Mouse (Mus musculus) hindbrain, embryonic 10.5 days (tissue): ENCODE measurements around the gene Ech1. TPM values are rescaled to one million over a fixed set of nuclear protein-coding genes. Genes with fewer than 3 reads are reported as not detected.
"Not testable (repeated sequence)": the region's sequence is repeated elsewhere in the genome, so short reads cannot be mapped to it uniquely, and the experiment has no call there.

Experiments used
- DNase-seq: peaks from one replicate; pipeline ENCODE4 v3.0.0-alpha.2; 2017; ENCODE audit warnings: low spot score
- H3K27ac ChIP-seq: fragments of 300-500 bp; sonication (generic); 2 replicates; pipeline ENCODE4 v1.5.1; 2016; ENCODE audit warnings: mild to moderate bottlenecking, moderate library complexity
- H3K27me3 ChIP-seq: fragments of 300-500 bp; sonication (generic); 2 replicates; pipeline ENCODE4 v1.6.1; 2016; ENCODE audit warnings: mild to moderate bottlenecking; ENCODE audit not compliant: poor library complexity, insufficient read depth, severe bottlenecking
- H3K36me3 ChIP-seq: fragments of 300-500 bp; sonication (generic); 2 replicates; pipeline ENCODE4 v1.6.1; 2016; ENCODE audit warnings: mild to moderate bottlenecking, moderate library complexity
- H3K4me1 ChIP-seq: fragments of 300-500 bp; sonication (generic); replicated peaks from 2 replicates; pipeline ENCODE4 v1.6.1; 2016; ENCODE audit warnings: mild to moderate bottlenecking
- H3K4me3 ChIP-seq: fragments of 300-500 bp; sonication (generic); 2 replicates; pipeline ENCODE4 v1.5.1; 2016; ENCODE audit warnings: mild to moderate bottlenecking, moderate library complexity
- H3K9me3 ChIP-seq: fragments of 300-500 bp; sonication (generic); 2 replicates; pipeline ENCODE4 v1.6.1; 2016; ENCODE audit warnings: mild to moderate bottlenecking, moderate library complexity
- WGBS: fragments of 180-500 bp; shearing (Covaris S2); methylation state at CpG from one replicate; pipeline ENCODE4 v1.1.7; 2016; 5-methylcytosine and 5-hydroxymethylcytosine counted together
- polyA plus RNA-seq: library from polyadenylated mRNA; unstranded; fragments of >200 nt; fragmentation: Nextera tagmentation; extraction: Ambion mirVana; gene quantifications from 2 replicates; pipeline ENCODE4 v1.2.1, GENCODE M21; 2016

Gene Ech1
- polyA plus RNA-seq, 1 experiment from 2014 or later: 93.3 TPM

DNA sequence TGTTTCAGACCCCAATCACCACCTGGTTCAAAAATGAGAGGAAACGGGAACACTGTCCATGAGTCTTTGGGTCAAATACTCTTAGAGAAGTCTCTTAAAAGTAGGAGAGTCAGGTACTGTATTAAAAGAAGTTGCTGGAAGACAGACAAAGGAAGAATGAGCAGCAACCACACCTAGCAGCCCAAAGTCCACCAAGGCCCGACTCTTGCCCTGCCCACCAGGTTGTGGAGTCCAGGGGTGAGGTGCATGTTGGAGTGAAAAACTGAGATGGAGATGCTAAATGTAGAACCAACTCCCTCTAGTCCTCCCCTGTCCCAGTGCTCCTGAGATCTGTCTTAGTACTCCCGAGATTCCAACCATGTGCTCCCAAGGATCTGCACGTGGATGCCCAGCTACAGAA is 25.6 kb downstream of the Ech1 start:
- Histone ChIP-seq H3K4me3 (no peak overlapping the region), H3K27ac (no peak overlapping the region), H3K4me1 (peaks cover 7% of the 10 kb centered on the region; the same call in 1 of the 2 replicates), H3K9me3 (peaks cover 6% of the 10 kb centered on the region; the same call in 1 of the 2 replicates), H3K27me3 (no peaks in the 10 kb centered on the region), H3K36me3 (no peaks in the 10 kb centered on the region)
- WGBS: 85% methylated on average over 4 of the region's 4 CpGs
- no peak for DNase-seq

DNA sequence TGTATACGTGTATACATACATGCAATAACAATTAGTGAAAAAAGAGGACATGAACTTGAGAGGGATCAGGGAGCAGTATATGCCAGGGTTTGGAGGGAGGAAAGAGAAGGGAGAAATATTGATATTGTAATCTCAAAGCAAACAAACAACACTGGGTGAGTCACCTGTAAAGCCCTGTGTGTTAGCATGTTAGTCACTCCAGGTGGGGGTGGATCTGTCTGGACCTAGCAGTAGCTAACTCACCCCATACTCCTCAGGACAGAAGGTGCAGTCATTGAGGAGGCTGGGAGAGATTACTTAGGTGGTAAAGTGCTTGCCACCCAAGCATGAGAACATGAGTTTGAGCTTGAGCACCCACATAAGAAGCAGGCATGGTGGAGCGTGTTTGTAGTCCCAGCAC is 34.9 kb downstream of the Ech1 start:
- Histone ChIP-seq H3K27me3 (no peaks in the 10 kb centered on the region), H3K27ac (no peak overlapping the region), H3K4me3 (no peak overlapping the region), H3K36me3 (no peaks in the 10 kb centered on the region), H3K4me1 (peaks cover 16% of the 10 kb centered on the region), H3K9me3 (peaks cover 8% of the 10 kb centered on the region)
- no peak for DNase-seq
- WGBS: 89% methylated on average over 2 of the region's 2 CpGs

DNA sequence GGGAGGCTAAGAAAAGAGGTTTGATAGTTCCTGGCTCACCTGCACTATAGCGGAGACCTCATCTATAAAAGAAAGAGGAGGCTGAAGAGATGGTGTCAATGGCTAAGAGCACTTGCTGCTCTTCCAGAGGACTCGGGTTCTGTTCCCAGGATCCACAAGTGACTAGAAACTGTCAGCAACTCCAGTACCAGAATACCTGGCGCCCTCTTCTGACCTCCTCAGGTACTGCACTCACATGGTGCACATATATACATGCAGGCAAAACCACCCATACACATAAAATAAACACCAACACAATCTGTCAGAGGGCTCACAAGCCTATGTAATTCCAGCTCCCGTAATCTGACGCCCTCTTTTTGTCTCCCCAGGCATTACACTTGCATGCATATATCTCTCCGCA is 35.9 kb downstream of the Ech1 start:
- Histone ChIP-seq H3K4me3 (no peak overlapping the region), H3K27ac (no peak overlapping the region), H3K36me3 (no peaks in the 10 kb centered on the region), H3K9me3 (peaks cover 8% of the 10 kb centered on the region), H3K27me3 (peaks cover 5% of the 10 kb centered on the region; the same call in 1 of the 2 replicates), H3K4me1 (peaks cover 21% of the 10 kb centered on the region)
- WGBS: 86% methylated on average over 6 of the region's 6 CpGs
- no peak for DNase-seq

DNA sequence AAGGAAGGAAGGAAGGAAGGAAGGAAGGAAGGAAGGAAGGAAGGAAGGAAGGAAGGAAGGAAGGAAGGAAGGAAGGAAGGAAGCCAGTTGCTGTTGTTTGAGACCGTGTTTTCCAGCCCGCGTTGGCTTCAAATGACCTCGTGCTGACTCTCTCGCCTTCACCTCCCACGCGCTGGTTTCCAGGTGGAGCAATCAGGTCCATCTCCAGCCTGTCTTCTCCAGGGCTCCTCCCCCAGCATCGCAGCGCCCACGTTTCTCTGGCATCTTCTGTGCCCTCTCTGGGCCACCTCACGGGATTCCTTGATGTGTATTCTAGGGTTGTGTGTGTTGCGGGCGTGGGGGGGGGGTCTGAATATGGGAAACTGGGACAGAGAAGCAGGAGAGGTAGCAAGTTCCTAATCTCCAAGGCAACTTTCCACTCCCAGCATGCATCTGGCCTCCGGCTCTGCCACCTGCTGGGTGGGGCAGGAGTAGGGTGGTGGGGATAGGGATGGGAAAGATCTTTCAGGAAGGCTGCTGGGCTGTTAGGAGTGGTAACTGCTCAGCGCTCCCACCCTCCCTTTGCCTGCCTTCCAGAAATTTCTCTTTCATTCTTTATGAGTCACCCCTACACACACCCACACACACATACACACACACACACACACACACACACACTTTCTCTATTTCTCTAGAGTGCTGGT is 37.9 kb downstream of the Ech1 start:
- Histone ChIP-seq H3K9me3 (peaks cover 8% of the 10 kb centered on the region), H3K27me3 (peaks cover 5% of the 10 kb centered on the region; the same call in 1 of the 2 replicates), H3K4me3 (no peak overlapping the region), H3K36me3 (no peaks in the 10 kb centered on the region), H3K4me1 (peaks cover 26% of the 10 kb centered on the region), H3K27ac (no peak overlapping the region)
- no peak for DNase-seq
- WGBS: 81% methylated on average over 15 of the region's 15 CpGs

DNA sequence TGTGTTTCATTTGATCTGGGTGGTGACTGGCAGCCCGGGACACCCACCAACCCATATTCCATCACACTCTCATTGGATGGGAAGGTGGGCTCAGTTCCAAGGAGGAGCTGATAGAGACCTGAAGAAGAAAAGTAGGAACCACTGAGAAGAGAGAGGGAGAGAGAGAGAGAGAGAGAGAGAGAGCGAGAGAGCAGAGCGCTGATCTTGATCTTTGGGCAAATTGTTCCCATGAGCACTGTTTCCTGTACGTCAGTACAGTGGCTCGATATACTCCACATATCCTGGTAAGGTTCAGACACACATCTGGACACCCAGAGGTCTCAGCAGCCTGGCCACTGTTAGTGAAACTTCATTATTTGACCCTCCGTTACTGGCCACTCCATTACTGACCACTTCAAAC is 38.5 kb downstream of the Ech1 start, which contains the start of gene Lgals7:
Gene Lgals7 (plus strand): TSS at position 314 of the 400 bp plus-strand sequence.
- Histone ChIP-seq H3K4me1 (peaks cover 26% of the 10 kb centered on the region), H3K9me3 (peaks cover 8% of the 10 kb centered on the region), H3K27me3 (peaks cover 5% of the 10 kb centered on the region; the same call in 1 of the 2 replicates), H3K4me3 (no peak within 1 kb of the TSS), H3K36me3 (no peaks in the 10 kb centered on the region), H3K27ac (peak within 1 kb of the TSS; percentile 50; the same call in 1 of the 2 replicates)
- no peak for DNase-seq
- WGBS: 89% methylated on average over 6 of the region's 6 CpGs

DNA sequence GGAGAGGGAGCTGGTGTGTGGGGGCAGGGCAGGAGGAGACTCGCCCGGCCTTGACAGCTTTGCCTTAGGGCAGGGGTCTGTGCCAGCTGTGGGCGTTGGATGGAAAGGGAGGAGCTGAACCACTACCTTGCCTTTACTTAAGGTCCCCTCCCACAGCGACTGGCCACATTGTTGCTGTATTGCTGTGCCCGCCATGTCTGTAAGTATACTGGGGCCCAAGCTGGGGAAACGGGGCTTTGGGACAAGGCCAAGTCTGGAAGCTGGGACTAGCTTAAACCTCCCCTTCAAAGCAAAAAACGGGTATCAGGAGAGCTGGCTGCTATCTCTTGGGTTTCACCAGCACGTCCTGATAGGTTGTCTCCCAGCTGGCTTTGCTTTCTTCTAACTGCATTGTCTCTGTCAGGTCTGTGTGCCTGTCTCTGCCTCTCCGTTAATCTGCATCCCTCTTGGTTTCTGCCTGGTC is 39.3 kb downstream of the Ech1 start:
- Histone ChIP-seq H3K27me3 (peaks cover 5% of the 10 kb centered on the region; the same call in 1 of the 2 replicates), H3K4me1 (peaks cover 26% of the 10 kb centered on the region), H3K9me3 (peaks cover 8% of the 10 kb centered on the region), H3K36me3 (no peaks in the 10 kb centered on the region), H3K27ac (peak overlapping the region; percentile 50; the same call in 1 of the 2 replicates), H3K4me3 (no peak overlapping the region)
- WGBS: 60% methylated on average over 9 of the region's 9 CpGs
- DNase-seq: no peak

DNA sequence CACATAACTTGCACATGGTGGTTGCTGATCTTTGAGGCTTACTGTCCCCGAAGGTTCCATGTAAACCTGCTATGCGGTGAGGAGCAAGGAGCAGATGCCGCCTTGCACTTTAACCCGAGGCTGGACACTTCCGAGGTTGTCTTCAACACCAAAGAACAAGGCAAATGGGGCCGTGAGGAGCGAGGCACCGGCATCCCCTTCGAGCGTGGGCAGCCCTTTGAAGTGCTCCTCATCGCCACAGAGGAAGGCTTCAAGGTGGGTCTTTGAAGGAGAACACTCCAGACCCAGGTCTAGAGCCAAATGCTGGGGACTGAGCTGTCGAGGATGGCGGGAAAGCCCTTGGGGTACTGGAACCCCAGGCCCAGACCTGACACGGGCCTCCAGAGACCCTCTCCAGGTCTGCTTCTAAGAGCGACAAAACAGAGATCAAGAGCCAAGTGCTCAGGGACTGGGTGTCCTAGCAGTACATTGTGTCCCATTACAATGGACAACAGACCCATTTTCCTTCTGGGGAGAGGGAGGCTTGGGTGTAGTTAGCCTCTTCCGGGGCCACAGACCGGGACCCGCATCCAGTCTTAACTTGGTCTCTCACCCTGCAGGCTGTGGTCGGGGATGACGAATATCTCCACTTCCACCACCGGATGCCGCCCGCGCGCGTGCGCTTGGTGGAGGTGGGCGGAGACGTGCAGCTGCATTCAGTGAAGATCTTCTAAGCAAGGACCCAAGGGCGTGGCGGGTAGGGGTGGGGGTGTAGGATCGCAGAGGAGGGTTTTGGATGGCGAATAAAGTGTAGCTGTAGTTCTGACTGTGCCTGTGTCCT is 40.7 kb downstream of the Ech1 start:
- H3K4me1 ChIP-seq: peaks cover 26% of the 10 kb centered on the region
- no peaks in the 10 kb centered on the region for H3K36me3 ChIP-seq
- 49% methylated on average over 33 of the region's 33 CpGs for WGBS
- H3K27me3 ChIP-seq: peaks cover 5% of the 10 kb centered on the region; the same call in 1 of the 2 replicates
- H3K27ac ChIP-seq: peak overlapping the region; percentile 73
- DNase-seq: peak; percentile 70
- H3K4me3 ChIP-seq: peak overlapping the region; percentile 35
- peaks cover 4% of the 10 kb centered on the region for H3K9me3 ChIP-seq

DNA sequence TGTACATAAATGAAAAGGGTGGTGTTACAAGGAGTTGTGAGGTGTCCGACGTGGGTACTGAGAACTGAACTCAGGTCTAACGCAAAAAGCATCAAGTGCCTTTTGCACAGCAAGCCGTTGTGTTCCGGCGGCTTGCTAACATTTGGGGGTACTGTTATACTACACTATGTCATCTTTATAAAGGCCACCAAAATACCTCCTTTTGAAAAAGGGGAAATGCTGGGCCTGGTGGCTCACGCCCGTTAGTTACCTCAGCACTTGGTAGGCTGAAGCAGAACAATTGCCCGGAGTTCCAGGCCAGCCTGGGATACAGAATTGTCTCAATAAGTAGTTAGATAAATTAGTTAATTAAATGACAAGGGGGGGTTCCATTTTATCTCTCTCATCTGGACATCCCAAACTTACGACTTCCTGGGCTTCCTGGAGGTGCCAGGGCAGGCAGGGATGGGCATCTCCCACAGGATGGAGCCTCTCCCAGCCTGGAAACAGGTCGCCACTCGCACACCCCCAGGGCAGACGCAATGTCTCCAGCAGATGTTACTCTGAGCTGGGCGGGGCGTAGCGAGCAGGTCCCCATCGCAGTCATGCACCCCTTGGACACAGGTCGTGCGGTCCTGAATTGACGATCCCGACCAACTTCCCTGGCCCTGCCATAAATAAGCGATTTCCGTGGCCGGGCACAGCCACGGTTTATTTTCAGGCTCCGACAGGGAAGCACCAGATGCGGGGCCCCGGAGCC is 41.9 kb downstream of the Ech1 start:
- no peak overlapping the region for H3K27ac ChIP-seq
- no peak for DNase-seq
- WGBS: 92% methylated on average over 28 of the region's 28 CpGs
- H3K36me3 ChIP-seq: no peaks in the 10 kb centered on the region
- peaks cover 26% of the 10 kb centered on the region for H3K4me1 ChIP-seq
- peaks cover 5% of the 10 kb centered on the region; the same call in 1 of the 2 replicates for H3K27me3 ChIP-seq
- peak overlapping the region; percentile 24; the same call in 1 of the 2 replicates for H3K4me3 ChIP-seq
- no peaks in the 10 kb centered on the region for H3K9me3 ChIP-seq

DNA sequence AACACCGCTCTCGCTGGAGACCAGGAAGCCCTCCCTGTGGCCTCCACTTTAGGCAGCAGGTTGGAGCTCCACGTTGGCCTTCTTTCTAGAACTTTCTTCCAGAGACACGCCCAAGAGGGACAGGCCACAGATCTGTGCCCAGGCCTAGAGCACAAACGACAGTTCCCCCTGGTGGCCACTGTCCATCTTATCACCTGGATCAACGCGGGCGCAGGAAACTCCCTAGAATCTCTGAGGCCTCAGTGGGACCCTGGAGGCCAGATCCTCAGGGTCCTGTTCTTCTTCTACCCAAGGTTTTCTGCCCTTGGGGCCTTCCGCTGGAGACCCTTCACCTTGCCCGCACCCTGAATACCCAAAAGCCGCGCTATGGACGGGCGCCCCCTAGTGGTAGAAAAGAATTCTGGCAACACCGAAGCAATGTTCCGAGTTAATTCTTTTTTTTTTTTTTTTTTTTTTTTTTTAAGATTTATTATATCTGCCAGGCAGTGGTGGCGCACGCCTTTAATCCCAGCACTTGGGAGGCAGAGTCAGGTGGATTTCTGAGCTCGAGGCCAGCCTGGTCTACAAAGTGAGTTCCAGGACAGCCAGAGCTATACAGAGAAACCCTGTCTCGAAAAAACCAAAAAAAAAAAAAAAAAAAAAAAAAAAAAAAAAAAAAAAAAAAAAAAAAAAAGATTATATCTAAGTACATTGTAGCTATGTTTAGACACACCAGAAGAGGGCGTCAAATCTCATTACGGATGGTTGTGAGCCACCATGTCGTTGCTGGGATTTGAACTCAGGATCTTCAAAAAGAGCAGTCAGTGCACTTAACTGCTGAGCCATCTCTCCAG is 42.7 kb downstream of the Ech1 start:
- not testable (repeated sequence) for H3K36me3 ChIP-seq, H3K9me3 ChIP-seq, H3K27me3 ChIP-seq, H3K27ac ChIP-seq
- peaks cover 26% of the 10 kb centered on the region for H3K4me1 ChIP-seq
- DNase-seq: peak; percentile 75
- peak overlapping the region; percentile 24 for H3K4me3 ChIP-seq
- 30% methylated on average over 23 of the region's 23 CpGs for WGBS

DNA sequence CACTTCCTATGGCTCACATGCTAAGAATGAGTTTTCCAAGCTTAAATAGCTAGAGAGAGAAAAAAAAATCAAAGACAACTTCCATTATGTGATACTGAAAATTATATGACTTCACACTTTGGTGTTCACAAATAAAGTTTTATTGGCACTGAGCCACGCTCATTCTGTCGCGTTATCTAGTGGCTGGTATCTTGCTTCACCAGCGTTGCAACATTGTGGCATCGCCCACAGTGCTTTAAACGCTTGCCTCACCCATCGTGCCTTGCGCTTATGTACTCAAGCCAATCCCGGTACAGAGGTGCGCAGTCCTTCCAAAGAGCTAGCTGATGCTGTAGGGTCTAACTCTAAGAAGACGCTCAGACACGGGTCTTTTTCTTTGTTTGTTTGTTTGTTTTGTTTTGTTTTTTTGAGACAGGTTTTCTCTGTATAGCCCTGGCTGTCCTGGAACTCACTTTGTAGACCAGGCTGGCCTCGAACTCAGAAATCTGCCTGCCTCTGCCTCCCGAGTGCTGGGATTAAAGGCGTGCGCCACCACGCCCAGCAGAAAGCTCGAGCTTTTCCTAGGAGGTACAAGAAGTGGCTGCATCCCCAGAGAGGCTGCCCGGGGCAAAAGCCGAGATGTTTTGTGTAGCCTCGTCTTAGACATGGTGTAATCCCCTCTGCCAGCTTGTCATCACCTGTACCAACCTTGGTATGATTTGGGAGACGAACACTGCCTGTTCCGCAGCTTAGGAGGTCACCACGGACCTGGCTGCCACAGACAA is 46.1 kb downstream of the Ech1 start:
- Histone ChIP-seq H3K9me3 (no peaks in the 10 kb centered on the region), H3K36me3 (no peaks in the 10 kb centered on the region), H3K27me3 (no peaks in the 10 kb centered on the region), H3K4me1 (peaks cover 4% of the 10 kb centered on the region), H3K27ac (no peak overlapping the region; the same call in 1 of the 2 replicates), H3K4me3 (no peak overlapping the region)
- DNase-seq: no peak
- WGBS: 89% methylated on average over 24 of the region's 24 CpGs

DNA sequence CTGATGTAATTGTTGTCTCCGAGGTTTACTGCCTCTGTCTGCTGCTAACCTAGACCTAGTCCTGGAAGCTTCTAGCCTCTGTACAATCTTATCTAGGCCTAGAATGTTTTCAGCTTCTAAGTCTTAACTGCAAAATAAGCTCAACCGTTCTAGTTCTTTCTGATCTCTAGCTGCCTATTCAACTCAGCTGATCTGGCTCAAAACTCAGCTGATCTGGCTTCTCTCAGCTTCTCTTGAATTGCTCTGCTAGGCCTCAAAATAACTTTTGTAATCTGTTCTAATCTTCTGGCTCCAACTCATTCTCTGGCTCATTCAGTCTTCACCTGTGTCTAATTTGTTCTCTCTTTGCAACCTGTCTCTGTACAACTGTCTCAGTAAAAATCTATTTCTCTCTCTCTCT is 49.5 kb downstream of the Ech1 start:
- no peak for DNase-seq
- no peak overlapping the region for H3K27ac ChIP-seq
- H3K36me3 ChIP-seq: no peaks in the 10 kb centered on the region
- no peaks in the 10 kb centered on the region for H3K27me3 ChIP-seq
- H3K4me1 ChIP-seq: 0 out of 2 replicates have a peak, but pooled peaks cover 3% of the 10 kb centered on the region
- H3K4me3 ChIP-seq: no peak overlapping the region
- WGBS: 84% methylated on average over 2 of the region's 2 CpGs
- H3K9me3 ChIP-seq: no peaks in the 10 kb centered on the region
